Mouse (Mus musculus): Measurements from ENCODE around the gene Akain1. TPM values are rescaled to one million over a fixed set of nuclear protein-coding genes. Genes with fewer than 3 reads are reported as not detected.

Akain1 gene
- polyA plus RNA-seq, 1 experiment, result not detected

DNA sequence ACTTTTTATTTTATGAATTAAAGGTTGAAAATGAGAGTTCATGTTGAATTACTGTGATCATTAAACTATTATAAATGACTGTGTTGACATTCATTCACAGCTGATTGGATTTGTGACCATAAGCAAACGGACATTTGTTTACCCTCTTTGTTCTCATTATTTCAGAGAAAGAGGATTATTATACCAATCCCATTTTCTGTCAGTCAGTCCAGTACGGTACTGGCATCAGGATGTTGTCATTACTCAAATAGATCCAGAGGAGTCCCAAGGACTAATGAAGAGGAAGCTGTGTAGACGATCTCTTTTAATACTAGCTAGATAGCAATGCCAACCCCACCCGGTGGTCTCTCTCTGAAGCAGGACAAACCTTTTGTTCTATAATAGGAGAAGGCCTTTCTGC lies 58.2 kb downstream of the Akain1 start:
- TF ChIP-seq CTCF (IDR thresholded peaks at IDR 0.05; ENCODE audit: extremely low read depth, insufficient read length, insufficient replicate concordance, low read depth, low read length), result no peak
- TF ChIP-seq POLR2A (IDR thresholded peaks at IDR 0.05; ENCODE audit: low read depth, low read length), result no peak
- H3K4me3 ChIP-seq (ENCODE audit: low read depth, low read length), result no peak overlapping the region
- H3K36me3 ChIP-seq (ENCODE audit: control insufficient read depth, insufficient read depth, low read length), result no peaks in the 10 kb centered on the region
- H3K27ac ChIP-seq (ENCODE audit: insufficient read depth, low read depth, low read length), result no peak overlapping the region
- no peaks in the 10 kb centered on the region for H3K4me1 ChIP-seq (ENCODE audit: control insufficient read depth, insufficient read depth, insufficient read length, low read length)
- H3K27me3 ChIP-seq (ENCODE audit: control insufficient read depth, insufficient read depth, low read length), result no peaks in the 10 kb centered on the region
- 47% methylated on average over 4 of the region's 4 CpGs for WGBS

DNA sequence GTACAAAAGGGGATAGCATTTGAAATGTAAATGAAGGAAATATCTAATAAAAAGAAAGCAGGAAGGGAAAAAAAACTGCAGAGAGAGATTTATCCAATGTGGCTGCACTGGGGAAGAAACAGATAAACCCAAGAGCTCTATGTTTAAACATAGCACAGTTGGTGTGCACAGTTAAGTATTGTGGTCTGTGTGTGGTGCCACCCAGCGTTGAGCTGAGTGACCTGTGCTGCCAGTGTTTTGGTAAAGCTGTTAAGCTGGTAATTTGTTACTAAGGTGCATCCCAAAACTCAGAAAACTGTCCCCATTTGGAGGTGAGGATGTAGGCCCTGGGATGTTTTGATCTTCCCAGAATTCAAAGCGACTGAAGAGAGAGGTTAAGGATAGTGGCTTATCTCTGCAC lies 59.8 kb downstream of the Akain1 start:
- 47% methylated on average over 2 of the region's 2 CpGs for WGBS
- Histone ChIP-seq H3K36me3 (ENCODE audit: control insufficient read depth, insufficient read depth, low read length) (no peaks in the 10 kb centered on the region), H3K4me1 (ENCODE audit: control insufficient read depth, insufficient read depth, insufficient read length, low read length) (no peaks in the 10 kb centered on the region), H3K4me3 (ENCODE audit: low read depth, low read length) (no peak overlapping the region), H3K27ac (ENCODE audit: insufficient read depth, low read depth, low read length) (no peak overlapping the region), H3K27me3 (ENCODE audit: control insufficient read depth, insufficient read depth, low read length) (no peaks in the 10 kb centered on the region)
- no peak for TF ChIP-seq CTCF (IDR thresholded peaks at IDR 0.05; ENCODE audit: extremely low read depth, insufficient read length, insufficient replicate concordance, low read depth, low read length)
- no peak for TF ChIP-seq POLR2A (IDR thresholded peaks at IDR 0.05; ENCODE audit: low read depth, low read length)

DNA sequence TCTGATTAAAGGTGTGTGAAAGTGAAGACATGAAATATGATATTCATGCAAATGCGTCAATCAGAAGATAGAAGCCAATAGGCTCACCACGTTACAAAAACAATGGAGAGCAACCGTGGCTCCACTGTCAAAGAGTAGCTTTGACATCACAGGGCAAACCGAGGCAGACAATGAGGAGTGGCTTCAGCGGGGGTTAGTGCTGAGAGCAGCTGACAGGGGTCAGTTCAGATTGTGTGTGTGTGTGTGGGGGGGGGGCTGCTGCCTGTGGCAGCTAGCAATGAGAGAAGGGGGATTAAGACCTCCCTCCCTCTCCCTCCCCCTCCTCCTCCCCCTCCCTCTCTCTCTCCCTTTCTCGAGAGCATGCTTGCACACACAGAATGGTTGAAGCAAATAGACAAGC lies 60.3 kb downstream of the Akain1 start:
- no peak overlapping the region for H3K4me3 ChIP-seq (ENCODE audit: low read depth, low read length)
- no peaks in the 10 kb centered on the region for H3K4me1 ChIP-seq (ENCODE audit: control insufficient read depth, insufficient read depth, insufficient read length, low read length)
- no peak for TF ChIP-seq POLR2A (IDR thresholded peaks at IDR 0.05; ENCODE audit: low read depth, low read length)
- no peak for TF ChIP-seq CTCF (IDR thresholded peaks at IDR 0.05; ENCODE audit: extremely low read depth, insufficient read length, insufficient replicate concordance, low read depth, low read length)
- WGBS, result 33% methylated on average over 6 of the region's 6 CpGs
- no peaks in the 10 kb centered on the region for H3K36me3 ChIP-seq (ENCODE audit: control insufficient read depth, insufficient read depth, low read length)
- H3K27me3 ChIP-seq (ENCODE audit: control insufficient read depth, insufficient read depth, low read length), result no peaks in the 10 kb centered on the region
- H3K27ac ChIP-seq (ENCODE audit: insufficient read depth, low read depth, low read length), result no peak overlapping the region

DNA sequence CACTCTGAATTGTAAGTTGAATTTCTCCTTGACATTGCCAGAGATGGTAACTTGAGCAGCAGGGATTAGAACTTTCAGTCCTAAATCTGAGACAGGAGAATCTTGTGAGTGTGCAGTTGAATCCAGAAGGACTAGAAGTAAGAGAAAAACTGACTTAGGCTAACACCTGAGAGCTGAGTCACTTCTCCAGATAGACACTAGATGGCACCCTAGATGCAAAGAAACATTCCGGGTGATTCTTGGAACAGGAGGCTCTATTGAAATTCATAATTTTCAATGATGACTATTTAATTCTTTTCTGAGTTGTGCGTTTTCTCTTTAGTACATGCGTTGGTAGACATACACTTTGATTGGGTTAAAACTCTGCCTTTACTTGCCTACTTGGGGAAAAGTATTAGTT lies 66.9 kb downstream of the Akain1 start:
- no peak overlapping the region for H3K27ac ChIP-seq (ENCODE audit: insufficient read depth, low read depth, low read length)
- H3K36me3 ChIP-seq (ENCODE audit: control insufficient read depth, insufficient read depth, low read length), result no peaks in the 10 kb centered on the region
- no peaks in the 10 kb centered on the region for H3K4me1 ChIP-seq (ENCODE audit: control insufficient read depth, insufficient read depth, insufficient read length, low read length)
- WGBS, result 34% methylated on average over 3 of the region's 3 CpGs
- no peak overlapping the region for H3K4me3 ChIP-seq (ENCODE audit: low read depth, low read length)
- no peaks in the 10 kb centered on the region for H3K27me3 ChIP-seq (ENCODE audit: control insufficient read depth, insufficient read depth, low read length)
- TF ChIP-seq CTCF (IDR thresholded peaks at IDR 0.05; ENCODE audit: extremely low read depth, insufficient read length, insufficient replicate concordance, low read depth, low read length) (no peak), POLR2A (IDR thresholded peaks at IDR 0.05; ENCODE audit: low read depth, low read length) (no peak)

DNA sequence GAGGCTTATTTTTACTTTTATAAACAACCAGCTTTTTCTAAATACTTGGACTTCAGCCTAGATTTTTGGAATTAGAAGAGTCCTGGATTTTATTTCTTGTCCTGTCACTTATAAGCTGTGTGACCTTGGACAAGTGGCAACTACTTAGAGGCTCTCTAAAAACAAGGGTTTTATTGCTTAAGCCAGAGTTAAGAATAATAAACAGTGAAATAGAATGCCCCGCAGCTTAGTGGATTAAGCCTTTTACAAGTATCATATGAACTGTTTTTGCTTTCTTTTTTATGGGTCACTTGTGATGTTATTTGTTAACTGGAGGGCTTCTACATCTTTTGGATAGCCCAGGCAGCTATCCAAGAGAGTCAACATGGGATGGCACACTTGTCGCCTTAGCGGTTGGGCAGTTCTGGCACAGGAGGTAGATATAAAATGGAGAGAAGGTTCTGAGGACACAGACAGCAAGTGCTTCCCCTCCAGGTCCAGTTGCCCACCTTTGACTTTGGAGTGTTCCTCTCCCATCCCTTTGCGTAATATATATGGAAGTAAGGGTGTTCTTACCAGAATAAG lies 77.3 kb downstream of the Akain1 start:
- H3K4me1 ChIP-seq (ENCODE audit: control insufficient read depth, insufficient read depth, insufficient read length, low read length), result no peaks in the 10 kb centered on the region
- TF ChIP-seq CTCF (IDR thresholded peaks at IDR 0.05; ENCODE audit: extremely low read depth, insufficient read length, insufficient replicate concordance, low read depth, low read length) (no peak), POLR2A (IDR thresholded peaks at IDR 0.05; ENCODE audit: low read depth, low read length) (no peak)
- no peak overlapping the region for H3K27ac ChIP-seq (ENCODE audit: insufficient read depth, low read depth, low read length)
- no peak overlapping the region for H3K4me3 ChIP-seq (ENCODE audit: low read depth, low read length)
- 74% methylated on average over 4 of the region's 4 CpGs for WGBS
- no peaks in the 10 kb centered on the region for H3K36me3 ChIP-seq (ENCODE audit: control insufficient read depth, insufficient read depth, low read length)
- no peaks in the 10 kb centered on the region for H3K27me3 ChIP-seq (ENCODE audit: control insufficient read depth, insufficient read depth, low read length)

DNA sequence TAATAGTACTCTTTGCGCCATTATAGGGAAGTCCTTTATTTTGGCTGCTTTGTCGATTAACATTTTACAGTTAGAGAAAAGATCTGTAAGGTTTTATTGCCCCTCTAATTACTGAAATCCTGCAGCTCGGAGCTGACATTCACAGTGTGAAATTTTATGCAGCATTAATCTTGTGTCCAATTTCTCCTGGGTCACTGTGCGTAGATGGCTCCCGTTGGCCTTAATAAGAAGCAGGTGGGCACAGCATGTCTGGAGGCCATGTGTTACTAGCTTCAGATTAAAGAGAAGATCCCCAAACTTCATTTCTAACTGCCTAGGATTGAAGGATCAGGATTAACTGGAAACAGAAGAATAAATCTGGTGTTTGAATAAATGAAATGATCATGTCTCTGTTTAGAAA lies 92.3 kb downstream of the Akain1 start:
- H3K4me1 ChIP-seq (ENCODE audit: control insufficient read depth, insufficient read depth, insufficient read length, low read length), result no peaks in the 10 kb centered on the region
- no peak for TF ChIP-seq POLR2A (IDR thresholded peaks at IDR 0.05; ENCODE audit: low read depth, low read length)
- no peak for TF ChIP-seq CTCF (IDR thresholded peaks at IDR 0.05; ENCODE audit: extremely low read depth, insufficient read length, insufficient replicate concordance, low read depth, low read length)
- WGBS, result 81% methylated on average over 5 of the region's 5 CpGs

More for the DNA sequence above, 92.3 kb downstream of the Akain1 start:
- no peaks in the 10 kb centered on the region for H3K36me3 ChIP-seq (ENCODE audit: control insufficient read depth, insufficient read depth, low read length)
- H3K27me3 ChIP-seq (ENCODE audit: control insufficient read depth, insufficient read depth, low read length), result no peaks in the 10 kb centered on the region
- no peak overlapping the region for H3K27ac ChIP-seq (ENCODE audit: insufficient read depth, low read depth, low read length)
- H3K4me3 ChIP-seq (ENCODE audit: low read depth, low read length), result no peak overlapping the region

Other genes with a start within 250 kb of the Akain1 start
- 0.88 and 1.3 TPM in 2 replicates for gene Zbtb14, start 56.3 kb upstream of the Akain1 start, polyA plus RNA-seq (2012; rRNA removed)